Mouse (Mus musculus) bone marrow macrophage, adult 2 months (primary cell): ENCODE data around the gene Ccar1.

Experiments used
- CTCF ChIP-seq: IDR thresholded peaks from 2 replicates; pipeline ENCODE4 v1.5.1; 2012; ENCODE audit warnings: low read depth, mild to moderate bottlenecking, low read length, moderate library complexity
- POLR2A ChIP-seq: IDR thresholded peaks from 2 replicates; pipeline ENCODE4 v1.6.1; 2012; ENCODE audit warnings: mild to moderate bottlenecking, low read depth, low read length, borderline replicate concordance

- TF ChIP-seq CTCF (no peak), POLR2A (no peak)
Observed at GRCm38 (mm10) chr10:62794221-62794620, 2.1 kb upstream of the Ccar1 start.
